Mouse (Mus musculus): Measurements from ENCODE around the gene Chst14. TPM values are rescaled to one million over a fixed set of nuclear protein-coding genes. Genes with fewer than 3 reads are reported as not detected.

Chst14 gene
- polyA plus RNA-seq, 1 experiment from 2014 or later = 31.8 TPM

DNA sequence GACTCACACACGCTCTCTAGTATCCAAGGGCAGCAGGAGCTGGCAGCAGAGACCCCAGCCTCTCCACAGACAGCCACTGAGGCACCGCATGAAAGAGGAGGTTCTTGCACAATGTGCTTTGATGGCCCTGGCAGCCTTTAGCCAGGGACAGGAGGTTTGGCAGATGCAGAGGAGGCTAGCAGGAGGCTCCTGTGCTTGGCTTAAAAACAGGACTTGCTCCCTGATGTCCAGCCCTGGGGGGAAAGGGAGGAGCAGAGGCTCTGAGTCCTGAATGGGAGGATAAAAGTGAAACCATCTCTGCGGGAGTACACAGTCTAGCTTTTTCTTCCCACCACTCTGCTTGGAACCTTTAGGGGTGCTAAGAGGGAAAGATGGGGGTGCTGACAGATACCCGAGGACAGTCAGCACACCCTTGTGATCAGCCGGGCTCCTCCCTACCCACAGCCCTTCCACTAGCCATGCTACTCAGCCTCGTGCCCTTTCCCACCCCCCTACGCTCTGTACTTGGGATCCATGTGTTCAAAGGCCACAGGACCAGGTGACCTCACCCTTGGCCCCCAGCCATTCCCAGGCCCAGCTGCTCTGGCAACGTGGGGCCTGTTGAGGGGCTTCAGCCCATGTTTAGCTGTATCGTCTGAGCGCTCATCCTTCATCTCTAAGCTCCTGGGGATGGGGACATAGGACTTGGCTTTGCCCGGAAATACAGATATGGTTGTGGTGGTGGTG is 12.6 kb upstream of the Chst14 start:
- Histone ChIP-seq H3K9ac (ENCODE audit: low read depth, low read length) (no peak overlapping the region), H3K36me3 (ENCODE audit: control insufficient read depth, insufficient read depth, low read length) (peaks cover 7% of the 10 kb centered on the region), H3K4me2 (replicated peaks; ENCODE audit: low read depth, low read length) (no peak overlapping the region), H3K27me3 (ENCODE audit: control insufficient read depth, insufficient read depth, low read length) (no peaks in the 10 kb centered on the region), H3K4me1 (ENCODE audit: control insufficient read depth, insufficient read depth, low read length) (peaks cover 8% of the 10 kb centered on the region; the same call in 1 of the 2 replicates), H3K27ac (ENCODE audit: low read depth, low read length) (no peak overlapping the region), H3K9me3 (ENCODE audit: control insufficient read depth, low read length) (no peaks in the 10 kb centered on the region), H3K4me3 (ENCODE audit: low read length) (no peak overlapping the region)
- ATAC-seq (ENCODE audit: low FRiP score, low TSS enrichment) = 0 out of 2 replicates have a peak, but pooled peaks have one; percentile 34
- 57% methylated on average over 11 of the region's 11 CpGs for WGBS

DNA sequence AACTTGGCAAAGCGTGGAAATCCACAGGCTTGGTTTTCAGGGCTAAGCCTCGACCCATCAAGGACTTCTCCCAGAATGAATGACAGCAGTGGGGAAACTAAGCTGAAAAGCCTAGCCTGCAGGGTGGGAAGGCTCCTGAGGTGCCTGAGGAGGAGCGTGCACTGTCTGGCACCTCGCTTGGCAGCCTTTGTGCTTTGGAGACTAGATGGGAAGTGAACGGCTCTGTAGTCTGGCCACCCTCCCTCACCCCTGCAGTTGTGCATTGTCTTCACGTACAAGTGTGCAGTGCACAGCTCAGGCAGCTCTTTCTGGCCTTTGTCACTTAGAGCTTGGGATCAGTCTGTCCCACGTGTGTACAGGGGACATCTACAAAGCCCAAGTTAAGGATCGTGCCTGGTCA is 11.6 kb upstream of the Chst14 start:
- peaks cover 8% of the 10 kb centered on the region; the same call in 1 of the 2 replicates for H3K4me1 ChIP-seq (ENCODE audit: control insufficient read depth, insufficient read depth, low read length)
- no peaks in the 10 kb centered on the region for H3K9me3 ChIP-seq (ENCODE audit: control insufficient read depth, low read length)
- H3K4me3 ChIP-seq (ENCODE audit: low read length) = no peak overlapping the region
- ATAC-seq (ENCODE audit: low FRiP score, low TSS enrichment) = no peak
- H3K9ac ChIP-seq (ENCODE audit: low read depth, low read length) = no peak overlapping the region
- H3K27ac ChIP-seq (ENCODE audit: low read depth, low read length) = no peak overlapping the region
- WGBS = 72% methylated on average over 8 of the region's 8 CpGs
- H3K36me3 ChIP-seq (ENCODE audit: control insufficient read depth, insufficient read depth, low read length) = peaks cover 10% of the 10 kb centered on the region
- no peaks in the 10 kb centered on the region for H3K27me3 ChIP-seq (ENCODE audit: control insufficient read depth, insufficient read depth, low read length)
- no peak overlapping the region for H3K4me2 ChIP-seq (replicated peaks; ENCODE audit: low read depth, low read length)

DNA sequence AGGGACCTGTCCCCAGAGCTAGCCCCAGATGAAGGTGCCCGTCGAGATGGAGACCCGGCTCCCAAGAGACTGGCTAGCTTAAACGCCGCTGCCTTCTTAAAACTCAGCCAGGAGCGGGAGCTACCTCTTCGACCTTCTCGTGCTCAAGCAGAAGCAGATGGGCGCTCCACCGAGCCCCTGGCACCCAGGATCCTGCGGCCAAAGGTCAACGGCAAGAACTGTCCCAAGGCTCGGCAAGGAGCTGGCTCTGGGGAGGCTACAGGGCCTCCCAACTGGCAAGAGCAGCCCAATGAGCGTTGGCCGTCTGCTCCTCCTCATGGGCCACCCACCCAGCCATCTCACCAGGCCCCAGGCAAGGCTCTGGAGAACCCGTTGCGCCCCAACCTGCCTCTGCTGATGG is 9.9 kb upstream of the Chst14 start:
- peaks cover 23% of the 10 kb centered on the region for H3K36me3 ChIP-seq (ENCODE audit: control insufficient read depth, insufficient read depth, low read length)
- H3K27ac ChIP-seq (ENCODE audit: low read depth, low read length) = no peak overlapping the region
- no peak overlapping the region for H3K9ac ChIP-seq (ENCODE audit: low read depth, low read length)
- peaks cover 8% of the 10 kb centered on the region; the same call in 1 of the 2 replicates for H3K4me1 ChIP-seq (ENCODE audit: control insufficient read depth, insufficient read depth, low read length)
- ATAC-seq (ENCODE audit: low FRiP score, low TSS enrichment) = no peak
- H3K4me3 ChIP-seq (ENCODE audit: low read length) = no peak overlapping the region
- no peaks in the 10 kb centered on the region for H3K27me3 ChIP-seq (ENCODE audit: control insufficient read depth, insufficient read depth, low read length)
- WGBS = 93% methylated on average over 17 of the region's 17 CpGs
- H3K4me2 ChIP-seq (replicated peaks; ENCODE audit: low read depth, low read length) = no peak overlapping the region
- H3K9me3 ChIP-seq (ENCODE audit: control insufficient read depth, low read length) = no peaks in the 10 kb centered on the region

DNA sequence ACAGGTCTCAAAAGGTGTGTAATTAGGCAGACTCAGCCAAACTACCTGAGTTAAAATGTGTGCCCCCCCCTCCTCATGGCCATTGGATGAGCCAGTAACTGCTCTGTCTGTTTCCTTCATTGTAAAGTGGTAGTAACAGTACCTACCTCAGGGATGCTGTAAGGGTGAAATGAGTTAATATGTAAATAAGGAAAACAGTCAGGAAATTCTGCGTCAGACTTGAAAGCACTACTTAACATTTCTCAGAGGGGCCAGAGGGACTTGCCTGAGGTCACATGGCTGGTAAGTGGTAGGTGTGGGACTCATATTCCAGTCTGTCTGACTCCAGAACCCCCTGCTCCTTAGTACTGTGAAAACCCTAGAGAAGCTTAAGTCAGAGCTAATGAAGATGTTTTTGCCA is 7.8 kb upstream of the Chst14 start:
- 54% methylated on average over 1 of the region's 1 CpGs for WGBS
- Histone ChIP-seq H3K4me1 (ENCODE audit: control insufficient read depth, insufficient read depth, low read length) (no peaks in the 10 kb centered on the region; the same call in 1 of the 2 replicates), H3K9me3 (ENCODE audit: control insufficient read depth, low read length) (no peaks in the 10 kb centered on the region), H3K4me3 (ENCODE audit: low read length) (no peak overlapping the region), H3K9ac (ENCODE audit: low read depth, low read length) (no peak overlapping the region), H3K4me2 (replicated peaks; ENCODE audit: low read depth, low read length) (no peak overlapping the region), H3K27me3 (ENCODE audit: control insufficient read depth, insufficient read depth, low read length) (no peaks in the 10 kb centered on the region; the same call in 1 of the 2 replicates), H3K36me3 (ENCODE audit: control insufficient read depth, insufficient read depth, low read length) (peaks cover 25% of the 10 kb centered on the region), H3K27ac (ENCODE audit: low read depth, low read length) (no peak overlapping the region)
- no peak for ATAC-seq (ENCODE audit: low FRiP score, low TSS enrichment)

DNA sequence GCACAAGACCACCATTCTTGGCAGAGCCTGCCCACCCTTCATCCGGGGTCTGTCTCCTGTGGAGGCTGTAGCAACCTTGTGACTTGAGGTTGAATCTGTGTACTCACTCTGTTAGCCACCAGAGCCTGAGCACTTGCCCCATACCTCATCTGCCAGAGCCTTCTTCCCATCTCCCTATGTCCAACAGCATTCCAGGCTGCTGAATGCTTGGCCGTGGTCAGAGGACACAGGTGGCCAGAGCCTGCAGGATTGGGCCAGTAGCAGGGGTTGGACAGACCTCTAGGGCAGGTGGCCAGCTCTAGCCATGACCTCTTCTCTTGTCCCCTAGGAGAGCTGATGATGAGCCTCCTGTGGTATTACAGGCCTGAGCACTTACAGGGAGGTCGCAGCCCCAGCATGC is 5.9 kb upstream of the Chst14 start:
- 63% methylated on average over 3 of the region's 3 CpGs for WGBS
- Histone ChIP-seq H3K9ac (ENCODE audit: low read depth, low read length) (no peak overlapping the region), H3K4me3 (ENCODE audit: low read length) (no peak overlapping the region), H3K4me2 (replicated peaks; ENCODE audit: low read depth, low read length) (no peak overlapping the region), H3K36me3 (ENCODE audit: control insufficient read depth, insufficient read depth, low read length) (peaks cover 25% of the 10 kb centered on the region), H3K27me3 (ENCODE audit: control insufficient read depth, insufficient read depth, low read length) (no peaks in the 10 kb centered on the region; the same call in 1 of the 2 replicates), H3K4me1 (ENCODE audit: control insufficient read depth, insufficient read depth, low read length) (peaks cover under 1% of the 10 kb centered on the region; the same call in 1 of the 2 replicates), H3K27ac (ENCODE audit: low read depth, low read length) (no peak overlapping the region), H3K9me3 (ENCODE audit: control insufficient read depth, low read length) (no peaks in the 10 kb centered on the region)
- no peak for ATAC-seq (ENCODE audit: low FRiP score, low TSS enrichment)

DNA sequence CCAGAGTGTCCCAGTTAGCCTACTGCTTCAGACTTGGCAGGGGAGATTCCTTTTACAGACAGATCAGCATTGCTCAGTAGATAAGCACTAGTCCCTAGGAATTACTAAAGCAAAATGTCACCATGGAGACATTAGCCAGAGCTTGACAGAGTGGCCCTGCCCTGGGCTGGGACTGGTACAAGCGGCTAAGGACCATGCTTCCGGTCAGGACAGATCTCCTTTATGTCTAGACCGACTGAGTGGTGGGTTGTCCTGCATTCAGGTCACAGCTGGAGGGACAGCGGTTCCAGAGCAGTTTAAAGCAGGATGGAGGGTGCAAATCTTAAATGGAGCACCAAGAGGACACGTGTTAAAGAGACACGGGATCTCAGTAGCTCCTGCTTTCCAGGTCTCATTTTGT is 344 bp upstream of the Chst14 start:
- WGBS = under 1% methylated on average over 6 of the region's 6 CpGs
- H3K27me3 ChIP-seq (ENCODE audit: control insufficient read depth, insufficient read depth, low read length) = no peaks in the 10 kb centered on the region; the same call in 1 of the 2 replicates

DNA sequence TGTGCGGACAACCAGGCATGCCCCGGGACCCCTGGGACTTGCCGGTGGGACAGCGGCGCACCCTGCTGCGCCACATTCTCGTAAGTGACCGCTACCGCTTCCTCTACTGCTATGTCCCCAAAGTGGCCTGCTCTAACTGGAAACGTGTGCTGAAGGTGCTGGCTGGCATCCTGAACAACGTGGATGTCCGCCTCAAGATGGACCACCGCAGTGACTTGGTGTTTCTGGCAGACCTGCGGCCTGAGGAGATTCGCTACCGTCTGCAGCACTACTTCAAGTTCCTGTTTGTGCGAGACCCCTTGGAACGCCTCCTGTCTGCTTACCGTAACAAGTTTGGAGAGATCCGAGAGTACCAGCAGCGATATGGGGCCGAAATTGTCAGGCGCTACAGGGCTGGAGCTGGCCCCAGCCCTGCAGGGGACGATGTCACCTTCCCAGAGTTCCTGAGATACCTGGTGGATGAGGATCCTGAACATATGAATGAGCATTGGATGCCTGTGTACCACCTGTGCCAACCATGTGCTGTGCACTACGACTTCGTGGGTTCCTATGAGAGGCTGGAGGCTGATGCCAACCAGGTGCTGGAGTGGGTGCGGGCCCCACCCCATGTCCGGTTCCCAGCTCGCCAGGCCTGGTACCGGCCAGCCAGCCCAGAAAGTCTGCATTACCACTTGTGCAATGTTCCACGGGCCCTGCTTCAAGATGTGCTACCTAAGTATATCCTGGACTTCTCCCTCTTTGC is 873 bp downstream of the Chst14 start:
- Histone ChIP-seq H3K36me3 (ENCODE audit: control insufficient read depth, insufficient read depth, low read length) (0 out of 2 replicates have a peak, but pooled peaks cover 2% of the 10 kb centered on the region), H3K4me3 (ENCODE audit: low read length) (peak overlapping the region; percentile 86), H3K9me3 (ENCODE audit: control insufficient read depth, low read length) (no peaks in the 10 kb centered on the region), H3K4me1 (ENCODE audit: control insufficient read depth, insufficient read depth, low read length) (peaks cover 17% of the 10 kb centered on the region), H3K27me3 (ENCODE audit: control insufficient read depth, insufficient read depth, low read length) (no peaks in the 10 kb centered on the region; the same call in 1 of the 2 replicates), H3K27ac (ENCODE audit: low read depth, low read length) (peak overlapping the region; percentile 73), H3K4me2 (replicated peaks; ENCODE audit: low read depth, low read length) (peak overlapping the region; percentile 91), H3K9ac (ENCODE audit: low read depth, low read length) (peak overlapping the region; percentile 86)
- peak; percentile 10; the same call in 1 of the 2 replicates for ATAC-seq (ENCODE audit: low FRiP score, low TSS enrichment)
- WGBS = 31% methylated on average over 31 of the region's 31 CpGs

More for the DNA sequence above, 344 bp upstream of the Chst14 start:
- H3K4me3 ChIP-seq (ENCODE audit: low read length) = peak overlapping the region; percentile 86
- peak; percentile 76 for ATAC-seq (ENCODE audit: low FRiP score, low TSS enrichment)
- H3K4me1 ChIP-seq (ENCODE audit: control insufficient read depth, insufficient read depth, low read length) = peaks cover 17% of the 10 kb centered on the region
- H3K27ac ChIP-seq (ENCODE audit: low read depth, low read length) = no peak overlapping the region; the same call in 1 of the 2 replicates
- H3K9ac ChIP-seq (ENCODE audit: low read depth, low read length) = peak overlapping the region; percentile 86
- H3K9me3 ChIP-seq (ENCODE audit: control insufficient read depth, low read length) = no peaks in the 10 kb centered on the region
- 0 out of 2 replicates have a peak, but pooled peaks cover 2% of the 10 kb centered on the region for H3K36me3 ChIP-seq (ENCODE audit: control insufficient read depth, insufficient read depth, low read length)
- peak overlapping the region; percentile 91 for H3K4me2 ChIP-seq (replicated peaks; ENCODE audit: low read depth, low read length)

DNA sequence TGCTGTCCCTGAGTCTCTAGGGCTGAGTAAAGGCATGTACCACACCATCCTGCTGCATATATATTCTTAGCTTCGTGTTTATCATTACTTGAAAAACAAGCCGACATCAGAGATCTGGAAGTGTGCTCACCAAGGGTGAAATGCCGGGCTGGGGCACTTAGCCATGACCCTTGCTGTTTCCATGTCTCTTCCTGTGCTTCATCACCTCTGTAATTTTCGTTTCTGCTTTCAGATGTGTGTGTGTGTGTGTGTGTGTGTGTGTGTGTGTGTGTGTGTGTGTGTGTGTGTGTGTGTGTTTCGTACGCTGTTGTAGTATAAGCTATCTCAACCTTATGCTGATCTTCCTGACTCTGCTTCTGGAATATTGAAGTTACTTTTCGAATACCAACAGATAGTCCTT is 15.0 kb downstream of the Chst14 start:
- ATAC-seq (ENCODE audit: low FRiP score, low TSS enrichment) = no peak
- Histone ChIP-seq H3K27me3 (ENCODE audit: control insufficient read depth, insufficient read depth, low read length) (no peaks in the 10 kb centered on the region), H3K36me3 (ENCODE audit: control insufficient read depth, insufficient read depth, low read length) (no peaks in the 10 kb centered on the region), H3K4me2 (replicated peaks; ENCODE audit: low read depth, low read length) (no peak overlapping the region), H3K9me3 (ENCODE audit: control insufficient read depth, low read length) (no peaks in the 10 kb centered on the region), H3K9ac (ENCODE audit: low read depth, low read length) (no peak overlapping the region), H3K27ac (ENCODE audit: low read depth, low read length) (no peak overlapping the region), H3K4me1 (ENCODE audit: control insufficient read depth, insufficient read depth, low read length) (no peaks in the 10 kb centered on the region), H3K4me3 (ENCODE audit: low read length) (no peak overlapping the region)
- WGBS = 75% methylated on average over 7 of the region's 7 CpGs

DNA sequence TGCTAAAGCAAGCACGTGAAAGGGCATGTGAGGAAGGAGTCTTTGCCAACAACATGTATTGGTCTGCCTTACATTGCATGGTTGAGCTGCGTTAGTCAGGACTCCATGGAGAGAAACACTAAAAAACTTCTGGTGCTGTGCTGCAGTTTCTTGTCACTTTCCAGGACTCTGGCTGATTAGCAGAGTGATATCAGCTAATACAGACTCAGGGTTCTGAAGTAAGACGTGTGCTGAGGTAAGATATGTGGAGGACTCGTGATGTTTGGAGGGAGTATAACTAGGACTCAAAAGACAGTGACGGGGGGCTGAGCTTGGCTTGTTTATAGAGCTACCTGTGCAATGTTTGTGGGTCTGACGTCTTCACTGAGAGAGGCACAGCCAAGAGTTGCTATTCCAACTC is 16.9 kb downstream of the Chst14 start:
- no peaks in the 10 kb centered on the region for H3K9me3 ChIP-seq (ENCODE audit: control insufficient read depth, low read length)
- H3K36me3 ChIP-seq (ENCODE audit: control insufficient read depth, insufficient read depth, low read length) = no peaks in the 10 kb centered on the region
- 89% methylated on average over 6 of the region's 6 CpGs for WGBS
- no peak overlapping the region for H3K27ac ChIP-seq (ENCODE audit: low read depth, low read length)
- H3K4me2 ChIP-seq (replicated peaks; ENCODE audit: low read depth, low read length) = no peak overlapping the region
- no peaks in the 10 kb centered on the region for H3K4me1 ChIP-seq (ENCODE audit: control insufficient read depth, insufficient read depth, low read length)
- H3K27me3 ChIP-seq (ENCODE audit: control insufficient read depth, insufficient read depth, low read length) = no peaks in the 10 kb centered on the region
- no peak for ATAC-seq (ENCODE audit: low FRiP score, low TSS enrichment)
- no peak overlapping the region for H3K9ac ChIP-seq (ENCODE audit: low read depth, low read length)
- H3K4me3 ChIP-seq (ENCODE audit: low read length) = no peak overlapping the region
